Mouse (Mus musculus): Measurements from ENCODE around the gene Rrm2.

DNA sequence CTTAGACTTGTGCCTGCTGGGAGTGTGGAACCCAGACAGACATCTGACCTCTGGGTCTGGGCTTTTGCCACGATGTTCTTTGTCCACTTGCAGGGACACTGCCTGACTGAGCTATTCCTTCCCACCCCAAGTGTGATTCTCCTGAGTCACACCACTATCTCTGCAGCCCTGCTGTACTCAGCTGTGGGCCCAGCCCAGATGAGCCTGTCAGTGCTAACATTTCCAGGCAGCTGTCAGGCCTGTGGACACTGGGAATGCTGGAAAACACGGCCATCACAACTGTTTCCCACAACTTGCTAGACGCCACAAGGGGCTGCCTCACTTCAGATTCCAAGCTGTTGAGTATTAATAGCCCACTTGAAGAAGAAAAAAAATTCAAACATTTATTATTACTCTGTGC is 5.0 kb upstream of the Rrm2 start:
- TF ChIP-seq CTCF (IDR thresholded peaks at IDR 0.05; ENCODE audit: low read depth, low read length) (no peak), POLR2A (IDR thresholded peaks at IDR 0.05; ENCODE audit: extremely low read depth, insufficient read depth, low read length) (no peak)
